17 mouse cellular contexts compared by ENCODE assay signal in the genomic region with DNA sequence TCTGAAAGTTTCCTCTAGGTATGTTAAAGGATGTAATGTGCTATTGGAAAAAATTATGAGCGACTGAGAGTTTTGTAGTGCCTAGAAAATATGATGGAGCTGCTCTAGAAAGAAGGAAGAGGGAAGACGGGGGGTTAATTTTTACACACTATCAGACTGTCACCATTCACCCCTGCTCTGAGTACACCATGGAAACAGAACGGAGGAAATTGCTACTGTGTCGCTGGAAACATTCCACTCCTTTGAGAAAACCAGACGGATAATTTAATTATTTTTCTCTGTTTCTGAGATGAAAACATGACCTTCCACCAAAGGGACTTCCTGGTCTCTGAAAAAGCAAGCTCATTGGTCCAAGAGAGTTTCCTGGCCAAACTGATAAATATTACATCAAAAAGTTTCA.
DNase-seq lines count a peak whose midpoint lies in the region; ATAC-seq and TF ChIP-seq lines count a peak whose summit lies in the region.
"Had no signal": no experiment of that assay in that cellular context is flagged by ENCODE, and none has a peak within 500 bp of the region (broad histone marks: within the 10 kb centered on the region; RNA-seq: fewer than 3 reads in every experiment).

No protein-coding gene starts in this region.

- H3K4me2 ChIP-seq in hindbrain, postnatal 0 days (ENCODE audit: low read depth, low read length), result no peak overlapping the region
- H3K4me2 ChIP-seq in hindbrain, embryonic 11.5 days (replicated peaks; ENCODE audit: low read depth, low read length), result no peak overlapping the region
- H3K4me2 ChIP-seq in liver, embryonic 12.5 days, result no peak overlapping the region
- H3K4me2 ChIP-seq: embryonic facial prominence, embryonic 15.5 days; liver, embryonic 11.5 days; midbrain, embryonic 13.5 days; neural tube, embryonic 12.5 days had no signal

- no peaks in the 10 kb centered on the region for H3K4me1 ChIP-seq in heart, adult 2 months (ENCODE audit: control insufficient read depth, insufficient read depth, low read length)
- 0 out of 2 replicates have a peak, but pooled peaks cover 4% of the 10 kb centered on the region for H3K4me1 ChIP-seq in hindbrain, postnatal 0 days (ENCODE audit: insufficient read depth, low read length)
- H3K4me1 ChIP-seq in hindbrain, embryonic 11.5 days (replicated peaks; ENCODE audit: control insufficient read depth, insufficient read depth, low read length), result no peaks in the 10 kb centered on the region; the same call in 1 of the 2 replicates
- H3K4me1 ChIP-seq in liver, adult 2 months (ENCODE audit: control insufficient read depth, insufficient read depth, low read length), result no peaks in the 10 kb centered on the region
- no peaks in the 10 kb centered on the region for H3K4me1 ChIP-seq in liver, embryonic 12.5 days
- H3K4me1 ChIP-seq: embryonic facial prominence, embryonic 15.5 days had no signal

- no peaks in the 10 kb centered on the region for H3K79me2 ChIP-seq in heart, adult 2 months (replicated peaks; ENCODE audit: control insufficient read depth, insufficient read depth, low read length)
- no peaks in the 10 kb centered on the region for H3K79me2 ChIP-seq in liver, adult 2 months (ENCODE audit: control insufficient read depth, insufficient read depth, low read length)

- peak; percentile 76 for DNase-seq in heart, adult 11 months
- DNase-seq in heart, adult 2 months, result no peak
- peak; percentile 15 for DNase-seq in hindbrain, postnatal 0 days (ENCODE audit: low spot score)
- no peak for DNase-seq in hindbrain, embryonic 11.5 days (ENCODE audit: low spot score)
- DNase-seq in liver, adult 2 months (ENCODE audit: extremely low read depth, low read depth, low spot score), result peak; percentile 5
- peak; percentile 17 for DNase-seq in fibroblast of lung, adult 2 months (ENCODE audit: low read depth)
- DNase-seq: cerebellum, adult 8-10 months; kidney, adult 8-10 months; lung, adult 2 months; right cerebral cortex, postnatal 4 days had no signal

- H3K4me3 ChIP-seq in heart, adult 2 months, result no peak overlapping the region
- no peak overlapping the region for H3K4me3 ChIP-seq in hindbrain, postnatal 0 days (ENCODE audit: low read length)
- no peak overlapping the region for H3K4me3 ChIP-seq in hindbrain, embryonic 11.5 days (ENCODE audit: low read depth, low read length)
- no peak overlapping the region for H3K4me3 ChIP-seq in liver, adult 2 months (ENCODE audit: insufficient read depth, low read depth, low read length)
- H3K4me3 ChIP-seq in liver, embryonic 12.5 days, result no peak overlapping the region
- H3K4me3 ChIP-seq: embryonic facial prominence, embryonic 15.5 days; hindbrain, embryonic 10.5 days; midbrain, embryonic 13.5 days; neural tube, embryonic 12.5 days had no signal

- H3K27me3 ChIP-seq in heart, adult 2 months (ENCODE audit: control insufficient read depth, insufficient read depth, low read length), result no peaks in the 10 kb centered on the region
- H3K27me3 ChIP-seq in hindbrain, postnatal 0 days (ENCODE audit: insufficient read depth, low read length), result no peaks in the 10 kb centered on the region
- no peaks in the 10 kb centered on the region for H3K27me3 ChIP-seq in hindbrain, embryonic 11.5 days (ENCODE audit: control insufficient read depth, insufficient read depth, low read length)
- no peaks in the 10 kb centered on the region; the same call in 1 of the 2 replicates for H3K27me3 ChIP-seq in liver, adult 2 months (ENCODE audit: control insufficient read depth, insufficient read depth, low read length)
- H3K27me3 ChIP-seq in liver, embryonic 12.5 days (replicated peaks), result no peaks in the 10 kb centered on the region
- H3K27me3 ChIP-seq: CH12.LX; embryonic facial prominence, embryonic 15.5 days had no signal

- H3K9me3 ChIP-seq in hindbrain, postnatal 0 days (ENCODE audit: low read length), result no peaks in the 10 kb centered on the region
- no peaks in the 10 kb centered on the region for H3K9me3 ChIP-seq in hindbrain, embryonic 11.5 days (ENCODE audit: control insufficient read depth, low read length)
- H3K9me3 ChIP-seq in liver, embryonic 12.5 days (replicated peaks), result no peaks in the 10 kb centered on the region
- H3K9me3 ChIP-seq: embryonic facial prominence, embryonic 15.5 days; hindbrain, embryonic 10.5 days; midbrain, embryonic 13.5 days; neural tube, embryonic 12.5 days had no signal

- no peak overlapping the region for H3K27ac ChIP-seq in heart, adult 2 months
- H3K27ac ChIP-seq in hindbrain, postnatal 0 days, result no peak overlapping the region
- no peak overlapping the region for H3K27ac ChIP-seq in hindbrain, embryonic 11.5 days (ENCODE audit: low read depth, low read length)
- H3K27ac ChIP-seq in liver, adult 2 months (replicated peaks; ENCODE audit: insufficient read depth, low read depth, low read length), result no peak overlapping the region
- H3K27ac ChIP-seq in liver, embryonic 12.5 days, result no peak overlapping the region
- H3K27ac ChIP-seq: embryonic facial prominence, embryonic 15.5 days; hindbrain, embryonic 10.5 days; midbrain, embryonic 13.5 days; neural tube, embryonic 12.5 days had no signal

- TF ChIP-seq EP300 in heart, adult 2 months (IDR thresholded peaks at IDR 0.05; ENCODE audit: insufficient read depth, low read depth, low read length), result no peak

- TF ChIP-seq POLR2A in heart, adult 2 months (IDR thresholded peaks at IDR 0.05; ENCODE audit: insufficient read depth, low read depth, low read length), result no peak
- no peak for TF ChIP-seq POLR2A in liver, adult 2 months (IDR thresholded peaks at IDR 0.05; ENCODE audit: extremely low read depth, insufficient read depth, low read length)

- ATAC-seq in hindbrain, postnatal 0 days, result no peak
- no peak for ATAC-seq in hindbrain, embryonic 11.5 days (ENCODE audit: low FRiP score)
- no peak for ATAC-seq in liver, embryonic 12.5 days
- ATAC-seq: midbrain, embryonic 13.5 days had no signal

- H3K36me3 ChIP-seq in heart, adult 2 months (ENCODE audit: control insufficient read depth, insufficient read depth, low read length), result no peaks in the 10 kb centered on the region
- no peaks in the 10 kb centered on the region for H3K36me3 ChIP-seq in hindbrain, postnatal 0 days (ENCODE audit: insufficient read depth, low read length)
- H3K36me3 ChIP-seq in hindbrain, embryonic 11.5 days (ENCODE audit: control insufficient read depth, insufficient read depth, low read length), result no peaks in the 10 kb centered on the region
- no peaks in the 10 kb centered on the region for H3K36me3 ChIP-seq in liver, adult 2 months (ENCODE audit: control insufficient read depth, insufficient read depth, low read length)
- H3K36me3 ChIP-seq in liver, embryonic 12.5 days, result no peaks in the 10 kb centered on the region
- H3K36me3 ChIP-seq: embryonic facial prominence, embryonic 15.5 days; hindbrain, embryonic 10.5 days; midbrain, embryonic 13.5 days; neural tube, embryonic 12.5 days had no signal

- no peak for TF ChIP-seq CTCF in heart, adult 2 months (IDR thresholded peaks at IDR 0.05)
- TF ChIP-seq CTCF in hindbrain, postnatal 0 days (IDR thresholded peaks at IDR 0.05; ENCODE audit: low read depth), result no peak
- TF ChIP-seq CTCF in liver, adult 2 months (IDR thresholded peaks at IDR 0.05; ENCODE audit: low read depth, low read length), result no peak

- intact Hi-C loops in heart, adult 2 months (cut with DNase I), result no loop called here

- H3K9ac ChIP-seq in heart, adult 2 months (ENCODE audit: low read depth, low read length), result no peak overlapping the region
- H3K9ac ChIP-seq in hindbrain, postnatal 0 days (replicated peaks; ENCODE audit: low read length), result no peak overlapping the region
- H3K9ac ChIP-seq in hindbrain, embryonic 11.5 days (ENCODE audit: low read depth, low read length), result no peak overlapping the region
- H3K9ac ChIP-seq in liver, adult 2 months (ENCODE audit: low read depth, low read length), result no peak overlapping the region
- H3K9ac ChIP-seq in liver, embryonic 12.5 days, result no peak overlapping the region
- H3K9ac ChIP-seq: embryonic facial prominence, embryonic 15.5 days; midbrain, embryonic 13.5 days; neural tube, embryonic 12.5 days had no signal

- 32% methylated on average over 5 of the region's 5 CpGs for WGBS in heart, adult 2 months
- WGBS in hindbrain, postnatal 0 days, result 30% methylated on average over 5 of the region's 5 CpGs
- 39% methylated on average over 5 of the region's 5 CpGs for WGBS in hindbrain, embryonic 11.5 days
- WGBS in liver, adult 2 months, result 61% methylated on average over 5 of the region's 5 CpGs
- 56% methylated on average over 5 of the region's 5 CpGs for WGBS in liver, embryonic 12.5 days (ENCODE audit: insufficient replicate concordance)

Comparison
In these comparisons a context has a peak if more than half of its experiments do, and no peak if none do; other contexts are left out.
1. DNase-seq: peak in heart, adult 11 months (single experiment), hindbrain, postnatal 0 days (single experiment), liver, adult 2 months (single experiment) and fibroblast of lung, adult 2 months (single experiment); none in heart, adult 2 months (0 of 2) and hindbrain, embryonic 11.5 days (single experiment).